Mouse (Mus musculus): ENCODE measurements around the gene Tmem266.

The Tmem266 gene

DNA sequence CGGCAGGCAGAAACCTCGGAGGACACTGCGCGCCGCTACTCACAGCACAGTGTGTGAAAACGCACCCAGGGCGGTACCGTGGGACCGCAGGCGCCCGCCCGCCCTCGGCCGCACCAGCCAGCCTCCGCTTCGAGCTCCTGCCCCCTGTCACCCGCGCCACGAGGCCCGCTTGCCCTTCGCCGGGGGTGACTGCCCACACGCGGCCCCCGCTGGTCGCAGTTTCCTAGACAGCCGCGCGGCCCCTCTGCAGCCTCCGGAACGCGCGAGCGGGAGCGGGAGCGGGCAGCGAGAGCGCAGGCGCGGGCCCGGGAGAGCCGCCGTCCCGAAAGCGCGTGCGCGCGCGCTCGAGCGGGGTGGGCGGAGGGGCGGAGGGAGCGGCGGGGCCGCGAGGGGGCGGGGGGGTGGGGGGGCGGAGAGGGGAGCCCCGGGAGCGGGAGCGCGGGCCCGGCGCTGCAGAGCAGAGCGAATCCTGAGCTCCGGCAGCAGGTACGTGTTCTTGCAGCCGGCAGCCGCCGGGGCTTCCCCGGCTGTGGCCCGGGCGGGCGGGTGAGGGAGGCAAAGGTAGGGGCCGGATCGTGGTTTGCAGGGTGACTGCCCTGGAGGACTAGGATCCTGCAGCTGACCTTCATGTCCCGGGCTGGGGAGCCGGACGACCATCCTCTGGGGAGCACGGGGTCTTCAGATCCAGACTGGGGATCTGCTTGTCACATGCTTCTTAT is at the start of gene Tmem266, which contains the start of gene Nrg4:
Gene Tmem266, plus strand, starts transcription at position 399 of the 719 bp plus-strand sequence.
Gene Nrg4, minus strand, starts transcription at position 330 of the 719 bp plus-strand sequence.
- DNase-seq (ENCODE audit: low spot score) = peak; percentile 80

DNA sequence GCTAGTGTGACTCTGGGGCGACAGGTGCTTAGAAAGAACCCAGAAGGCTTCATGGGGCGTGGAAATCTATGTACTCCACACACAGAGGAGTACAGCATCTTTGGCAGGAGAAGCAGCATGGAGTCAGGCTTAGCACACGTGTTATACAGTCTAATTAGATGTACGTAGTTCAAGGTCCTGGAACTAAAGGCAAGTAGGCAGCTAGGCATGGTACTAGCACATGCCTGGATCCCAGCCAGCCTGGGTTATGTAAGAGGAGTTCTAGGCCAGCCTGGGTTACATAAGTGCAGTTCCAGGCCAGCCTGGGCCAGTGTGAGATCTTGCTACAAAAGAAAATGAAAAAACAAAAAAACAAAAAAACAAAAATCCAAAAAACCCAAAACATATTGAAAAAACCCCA is 49.2 kb upstream of the Tmem266 start:
- DNase-seq (ENCODE audit: low spot score) = no peak

DNA sequence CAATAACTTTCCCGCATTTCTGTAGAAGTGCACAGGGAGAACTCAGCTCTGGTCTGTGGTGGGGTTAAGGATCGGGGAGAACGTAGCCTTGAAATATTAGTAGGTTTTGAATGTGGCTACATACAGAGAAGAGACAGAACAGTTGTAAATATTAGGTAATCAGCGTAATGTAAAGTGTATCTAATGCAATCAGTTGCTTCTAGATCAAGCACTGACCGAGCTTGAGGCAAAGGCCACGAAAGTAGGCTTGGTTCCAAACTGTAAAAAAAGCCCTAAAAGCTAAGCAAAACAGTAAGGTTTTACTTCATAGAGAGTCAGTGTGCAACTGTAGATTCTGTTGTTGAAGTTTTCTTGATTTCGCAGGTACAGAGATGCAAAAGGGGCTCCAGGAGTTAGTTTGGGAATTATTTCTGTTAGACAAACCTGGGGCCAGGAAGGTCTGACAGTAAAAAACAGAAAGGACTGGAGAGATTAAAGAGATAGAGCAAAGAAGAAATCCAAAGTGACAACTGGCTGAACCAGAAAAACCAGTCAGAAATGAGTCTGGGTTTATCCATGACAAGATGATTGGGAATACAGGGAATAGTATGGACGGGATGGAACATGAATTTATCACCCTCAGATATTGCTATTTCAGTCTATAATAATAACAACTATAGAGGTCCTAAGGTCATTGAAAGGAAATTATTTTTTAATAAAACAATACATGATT is 47.4 kb upstream of the Tmem266 start:
- no peak for DNase-seq (ENCODE audit: low spot score)

DNA sequence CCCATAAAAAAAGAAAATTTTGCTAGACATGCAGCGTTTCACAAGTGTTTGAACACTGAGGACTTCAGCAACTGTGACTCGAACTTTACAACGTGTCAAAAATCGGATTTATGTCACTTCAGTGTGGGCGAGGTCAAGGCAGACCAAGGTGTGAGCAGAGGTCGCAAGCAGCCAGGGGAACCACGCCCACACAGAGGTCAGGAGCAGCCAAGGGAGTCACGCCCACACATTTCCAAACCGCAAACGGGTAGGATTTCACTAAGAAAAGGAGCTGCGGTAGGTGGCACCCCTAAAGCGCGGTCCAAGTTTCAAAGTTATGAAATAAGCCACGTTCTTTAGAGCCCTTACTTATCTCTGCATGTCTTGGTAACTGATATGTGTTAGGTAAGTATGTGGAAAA is 43.2 kb upstream of the Tmem266 start:
- peak; percentile 71 for DNase-seq (ENCODE audit: low spot score)

DNA sequence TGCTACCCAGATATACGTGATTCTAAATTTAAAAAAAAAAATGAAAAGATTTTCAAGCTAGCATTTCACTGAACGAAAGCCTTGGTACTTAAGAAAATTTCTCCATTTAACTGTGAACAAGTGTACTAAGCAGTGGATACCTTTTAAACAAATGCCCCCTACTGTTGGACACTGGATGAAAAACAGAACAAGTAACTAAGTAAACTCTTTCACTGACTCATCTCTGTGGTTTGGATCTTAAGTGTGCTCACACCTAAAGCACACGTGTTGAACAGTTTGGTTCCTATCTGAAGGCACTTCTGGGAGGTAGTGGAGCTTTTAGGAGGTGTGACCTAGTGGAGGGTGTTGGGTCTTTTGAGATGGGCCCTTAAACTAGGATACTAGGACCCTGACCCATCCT is 41.5 kb upstream of the Tmem266 start:
- no peak for DNase-seq (ENCODE audit: low spot score)

DNA sequence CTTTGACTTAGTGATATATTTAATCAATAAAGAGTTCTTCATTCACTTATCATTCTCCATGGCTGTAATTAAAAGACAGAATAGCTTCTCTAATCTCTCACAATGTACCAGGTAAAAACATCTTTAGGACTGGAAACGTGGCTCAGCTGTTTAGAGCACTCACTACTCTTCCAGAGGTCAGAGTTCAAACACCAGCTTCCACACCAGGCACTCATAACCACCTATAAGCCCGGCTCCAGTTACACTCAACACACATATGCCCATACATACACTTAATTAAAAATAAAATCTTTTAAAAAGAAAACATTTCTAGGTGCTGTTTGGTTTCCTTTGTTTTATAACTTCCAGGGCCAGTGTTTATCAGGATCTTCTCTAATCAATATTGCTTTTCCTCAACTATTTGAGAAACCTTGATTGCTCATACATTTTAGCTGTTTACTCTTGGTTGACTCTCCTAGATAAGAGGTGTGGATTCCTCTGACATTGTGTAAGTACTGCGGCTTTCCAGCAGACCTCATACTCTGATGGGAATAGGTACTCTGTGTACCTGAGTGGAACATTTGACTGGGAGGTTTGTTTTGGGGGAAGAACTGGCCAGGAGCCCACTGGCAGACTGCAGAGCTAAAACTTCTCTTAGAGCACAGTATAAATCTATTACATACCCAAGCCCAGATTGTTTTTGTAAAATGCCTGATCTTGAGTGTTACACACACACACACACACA is 37.1 kb upstream of the Tmem266 start:
- DNase-seq (ENCODE audit: low spot score) = no peak

DNA sequence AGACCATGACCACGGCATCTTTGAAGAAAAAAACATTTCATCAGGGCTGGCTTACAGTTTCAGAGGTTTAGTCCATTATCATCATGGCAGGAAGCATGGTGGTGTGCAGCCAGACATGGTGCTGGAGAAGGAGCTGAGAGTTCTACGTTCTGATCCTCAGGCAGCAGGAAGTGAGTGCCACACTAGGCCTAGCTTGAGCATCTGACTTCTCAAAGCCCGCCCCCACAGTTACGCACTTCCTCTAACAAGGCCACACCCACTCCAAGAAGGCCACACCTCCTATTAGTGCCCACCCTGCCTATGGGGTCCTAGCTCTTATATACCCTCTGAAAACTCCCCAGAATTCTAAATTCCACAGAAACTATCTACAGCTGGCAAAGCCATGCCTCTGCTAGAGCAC is 34.7 kb upstream of the Tmem266 start:
- DNase-seq (ENCODE audit: low spot score) = no peak

DNA sequence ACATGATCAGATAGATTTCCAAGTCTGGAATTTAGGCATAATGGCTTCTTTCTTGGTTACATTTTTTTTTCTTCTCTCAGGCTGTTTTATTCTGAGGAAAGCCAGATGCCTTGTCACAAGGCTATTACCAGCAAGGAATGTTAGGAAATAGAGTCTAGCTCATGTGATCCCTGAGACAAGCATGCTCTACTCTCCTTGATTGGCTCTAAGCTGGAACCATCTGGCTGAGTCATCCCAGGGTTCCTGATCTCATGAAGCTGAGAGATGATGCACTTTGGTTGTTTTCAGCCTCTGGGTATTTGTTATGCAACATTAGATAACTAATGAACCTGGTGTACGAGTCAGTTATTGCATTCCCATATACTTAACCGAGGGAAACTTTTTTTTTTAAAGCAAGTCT is 30.5 kb upstream of the Tmem266 start:
- DNase-seq (ENCODE audit: low spot score) = no peak

DNA sequence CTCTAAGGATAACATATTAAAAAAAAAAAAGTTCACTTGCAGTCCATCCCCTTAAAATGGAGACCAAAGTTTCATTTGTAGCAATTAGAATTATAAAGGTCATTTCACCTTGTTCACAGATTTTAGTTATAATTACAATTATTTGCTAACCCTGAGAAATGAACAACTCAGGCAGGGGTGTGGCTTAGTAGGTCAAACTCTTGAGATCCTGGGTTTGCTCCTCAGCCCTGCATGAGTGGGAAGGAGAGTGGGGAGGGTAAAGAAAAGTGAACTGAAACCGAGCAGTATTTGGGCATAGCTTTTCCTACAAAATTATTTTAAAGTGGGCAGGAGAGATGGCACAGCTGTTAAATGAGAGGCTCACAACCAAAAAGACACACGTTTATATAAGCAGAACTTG is 19.6 kb upstream of the Tmem266 start:
- DNase-seq (ENCODE audit: low spot score) = no peak

DNA sequence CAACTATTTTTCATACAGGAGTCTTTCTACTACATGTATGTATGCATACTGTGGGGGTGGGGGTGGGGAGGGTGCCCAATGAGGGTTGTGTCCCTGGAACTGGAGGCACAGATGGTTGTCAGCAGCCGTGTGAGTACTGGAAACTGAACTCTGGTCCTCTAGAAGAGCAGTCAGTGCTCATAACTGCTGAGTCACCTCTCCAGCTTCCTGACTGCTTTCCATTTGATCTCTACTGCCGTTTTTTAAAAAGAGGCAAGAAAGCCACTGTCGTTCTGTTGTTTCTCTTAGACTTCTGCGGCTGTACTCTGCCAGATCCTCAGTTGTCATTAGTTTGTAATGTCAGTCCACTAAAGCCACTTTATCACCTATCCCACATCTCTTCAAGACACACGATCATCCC is 19.2 kb upstream of the Tmem266 start:
- DNase-seq (ENCODE audit: low spot score) = no peak

DNA sequence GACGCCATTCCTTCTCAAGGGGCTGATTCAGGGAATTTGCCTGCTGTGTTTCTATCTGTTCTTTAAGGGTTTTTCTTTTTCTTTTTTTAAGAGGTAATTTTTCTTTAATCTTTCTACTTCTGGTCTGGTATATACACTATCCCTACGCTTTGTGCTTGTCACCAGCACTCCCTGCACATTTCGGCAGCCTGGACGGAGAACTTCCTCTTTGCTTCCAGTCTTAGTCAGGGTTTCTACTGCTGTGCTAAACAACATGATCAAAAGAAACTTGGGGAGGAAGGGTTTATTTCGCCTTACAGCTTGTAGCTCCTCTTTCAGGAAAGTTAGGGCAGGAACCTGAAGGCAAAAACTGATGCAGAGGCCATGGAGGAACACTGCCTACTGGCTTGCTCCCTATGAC is 18.3 kb upstream of the Tmem266 start:
- DNase-seq (ENCODE audit: low spot score) = no peak

DNA sequence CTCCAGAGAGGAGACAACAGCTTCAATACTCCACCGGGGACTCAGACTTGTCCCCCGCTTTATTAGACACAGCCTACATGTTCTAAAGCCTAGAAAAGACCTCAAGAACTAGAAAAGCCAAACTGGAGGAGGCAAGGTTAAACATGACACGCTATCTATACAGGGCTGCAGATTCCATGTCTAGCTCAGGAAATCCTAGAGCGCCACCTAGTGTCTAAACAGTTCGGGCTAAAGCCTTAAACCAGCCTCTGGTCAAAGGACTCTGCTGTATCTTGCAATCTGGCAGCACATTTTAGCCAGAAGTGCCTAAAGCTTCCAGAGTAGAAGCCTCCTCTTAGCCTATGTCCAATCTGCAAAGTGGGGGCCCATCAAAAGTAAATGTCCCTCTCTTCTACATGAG is 15.2 kb upstream of the Tmem266 start:
- peak; percentile 89 for DNase-seq (ENCODE audit: low spot score)

DNA sequence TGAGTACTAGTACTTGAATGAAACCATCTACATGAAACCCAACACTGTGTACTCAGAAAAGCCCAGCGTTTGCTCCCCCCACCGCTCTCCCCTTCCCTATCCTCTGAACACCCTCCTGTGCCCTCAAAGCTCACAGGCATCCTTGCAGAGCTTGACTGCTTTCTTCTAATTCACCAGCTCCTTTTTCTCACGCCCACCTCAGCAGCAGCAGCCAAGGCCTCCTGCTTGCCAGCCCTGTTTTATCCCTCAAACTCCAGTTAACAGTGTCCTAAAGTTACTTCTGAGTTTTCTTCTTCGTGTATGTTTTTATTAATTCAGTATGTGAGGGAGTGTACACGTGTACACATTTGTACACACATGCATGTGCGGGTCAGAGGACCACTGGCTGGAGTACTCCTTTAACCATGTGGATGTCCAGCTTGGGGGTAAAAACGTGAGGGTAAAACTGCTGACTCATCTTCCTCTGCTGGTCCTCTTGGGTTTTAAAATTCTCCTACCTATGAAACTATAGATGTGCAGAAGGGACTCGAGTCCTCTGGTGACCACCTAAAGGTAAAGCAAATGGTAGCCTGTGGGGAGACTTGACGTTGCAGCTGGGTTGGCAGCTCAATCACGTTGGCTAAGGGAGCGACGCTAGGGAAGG is 13.0 kb upstream of the Tmem266 start:
- no peak for DNase-seq (ENCODE audit: low spot score)

DNA sequence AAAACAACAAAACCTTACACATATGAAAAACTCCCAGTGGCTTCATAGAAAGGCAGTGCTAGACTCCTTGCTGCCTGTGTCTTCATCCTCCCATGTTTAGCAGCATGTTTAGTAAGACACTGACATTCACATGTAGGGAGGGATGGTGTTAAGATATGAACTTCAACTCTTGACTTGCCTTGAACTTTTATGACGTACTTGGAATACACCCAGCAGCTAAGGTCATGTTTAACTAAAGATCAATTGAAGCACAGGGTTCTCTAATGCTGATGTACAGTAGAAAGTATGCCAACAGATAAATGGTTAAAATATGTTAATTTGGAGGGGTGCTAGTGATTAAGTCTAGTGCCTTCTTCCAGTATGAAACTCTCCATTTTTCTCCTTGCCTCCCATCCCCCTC is 4.1 kb upstream of the Tmem266 start:
- DNase-seq (ENCODE audit: low spot score) = no peak

DNA sequence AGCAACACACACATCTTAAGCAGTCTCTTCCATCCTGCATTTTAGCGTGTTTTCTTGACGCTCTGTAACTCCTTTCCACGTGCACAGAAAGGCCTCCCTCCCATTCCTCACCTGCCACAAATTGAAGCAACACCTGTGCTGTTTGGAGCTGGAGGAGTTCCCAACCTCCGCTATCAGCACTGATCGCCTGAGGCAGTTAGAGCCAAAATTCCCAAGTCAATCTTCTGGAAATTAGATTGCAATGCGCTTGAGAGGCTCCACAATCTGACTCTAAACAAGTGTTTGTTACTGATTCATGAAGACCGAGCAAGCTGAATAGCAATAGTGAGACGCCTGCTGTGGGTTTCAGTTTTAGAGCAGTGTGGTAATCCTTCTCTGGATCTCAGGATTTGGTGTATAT is 2.6 kb upstream of the Tmem266 start:
- DNase-seq (ENCODE audit: low spot score) = no peak

DNA sequence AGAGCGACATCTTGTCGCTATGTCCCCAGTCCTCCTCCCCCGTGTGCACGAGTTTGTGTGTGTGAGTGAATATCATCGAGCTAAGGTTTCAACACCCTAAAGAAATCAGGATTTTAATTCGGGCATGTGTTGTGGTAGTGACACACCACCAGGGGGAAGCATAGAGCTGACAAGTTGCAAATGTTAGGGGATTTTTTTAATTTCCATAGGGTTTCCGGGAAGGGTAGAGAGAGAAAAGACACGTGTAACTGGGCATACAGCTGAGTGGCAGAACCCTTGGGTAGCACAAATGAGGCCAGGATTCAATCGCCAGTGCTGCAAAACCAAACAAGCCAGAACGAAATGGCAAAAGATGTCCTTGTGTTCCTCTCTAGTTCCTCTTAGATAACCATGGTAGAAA is 2.2 kb upstream of the Tmem266 start:
- no peak for DNase-seq (ENCODE audit: low spot score)

DNA sequence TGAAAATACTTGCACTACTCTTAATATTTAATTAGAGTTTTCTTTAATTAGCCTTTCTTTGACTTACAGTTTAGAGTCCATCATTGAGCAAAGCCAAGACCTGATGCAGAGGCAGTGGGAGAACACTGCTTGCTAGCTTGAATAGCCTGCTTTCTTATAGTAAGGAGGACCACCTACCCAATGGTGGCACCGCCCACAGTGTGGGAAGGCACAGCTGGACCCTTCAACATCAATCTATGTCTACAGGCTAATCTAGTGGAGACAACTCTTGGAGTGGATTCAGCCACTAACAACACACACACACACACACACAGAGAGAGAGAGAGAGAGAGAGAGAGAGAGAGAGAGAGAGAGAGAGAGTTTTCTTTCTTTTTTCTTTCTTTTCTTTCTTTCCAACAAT is 1.7 kb upstream of the Tmem266 start:
- DNase-seq (ENCODE audit: low spot score) = peak; percentile 67

DNA sequence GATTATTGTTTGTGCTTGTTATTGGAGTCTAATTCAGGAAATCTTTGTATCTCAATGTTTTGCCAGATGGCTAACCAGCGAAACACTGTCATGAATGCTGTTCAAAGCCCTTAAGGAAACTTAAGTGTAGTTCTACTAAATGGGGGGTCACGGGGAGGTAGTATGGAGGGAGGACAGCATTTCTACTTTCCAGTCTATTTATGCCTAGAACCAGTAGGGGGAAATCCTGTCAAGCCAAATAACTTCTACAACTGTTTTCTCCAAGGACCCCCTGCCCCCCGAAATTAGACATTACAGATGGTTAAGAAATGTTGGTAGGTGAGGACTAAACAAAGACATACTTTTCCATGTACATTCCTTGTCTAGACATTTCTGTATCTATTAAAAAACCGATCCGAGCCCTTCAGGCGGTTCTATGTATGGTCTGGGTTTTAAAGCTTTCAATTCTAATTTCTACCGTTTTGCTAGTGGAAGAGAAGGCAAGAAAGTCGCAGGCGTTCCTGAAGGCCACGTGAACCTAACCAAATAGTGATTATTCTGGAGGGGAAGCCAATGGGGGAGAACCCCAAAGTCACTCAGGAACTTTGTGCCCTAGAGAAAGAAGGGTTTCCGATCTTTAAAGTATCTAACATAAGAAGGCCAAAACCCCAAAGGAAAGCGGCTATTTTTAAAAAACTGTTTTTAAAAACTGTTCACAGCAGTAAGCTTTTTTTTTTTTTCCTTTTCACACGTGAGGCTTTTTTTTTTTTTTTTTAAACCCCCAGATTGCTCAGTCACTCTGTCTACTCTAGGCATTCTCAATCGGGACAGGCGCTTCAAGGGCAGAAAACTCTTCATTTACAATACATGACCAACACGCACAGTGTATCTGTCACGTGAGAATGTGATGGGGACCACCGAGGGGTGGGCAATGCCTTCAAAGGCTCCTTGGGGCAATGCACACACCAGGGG is 874 bp upstream of the Tmem266 start:
- no peak for DNase-seq (ENCODE audit: low spot score)

DNA sequence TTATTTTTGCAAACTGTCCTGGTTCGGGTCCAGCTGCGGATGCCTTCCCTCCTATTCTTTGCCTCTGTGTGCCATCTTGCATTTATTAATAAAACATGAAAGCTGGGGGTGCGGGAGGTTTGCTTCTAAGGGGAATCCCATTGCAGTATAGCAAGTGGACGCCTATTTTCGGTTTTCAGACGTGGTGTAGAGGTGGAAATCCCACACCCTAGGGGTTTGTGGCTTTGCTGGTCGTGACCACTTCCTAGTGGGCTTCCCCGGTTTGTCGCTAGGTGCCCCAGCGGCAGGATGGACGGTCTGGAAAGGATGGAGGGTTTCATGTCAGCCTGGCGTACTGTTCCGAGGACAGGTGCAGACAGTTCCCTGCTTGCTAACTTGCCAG is 512 bp downstream of the Tmem266 start:
- peak; percentile 49 for DNase-seq (ENCODE audit: low spot score)

DNA sequence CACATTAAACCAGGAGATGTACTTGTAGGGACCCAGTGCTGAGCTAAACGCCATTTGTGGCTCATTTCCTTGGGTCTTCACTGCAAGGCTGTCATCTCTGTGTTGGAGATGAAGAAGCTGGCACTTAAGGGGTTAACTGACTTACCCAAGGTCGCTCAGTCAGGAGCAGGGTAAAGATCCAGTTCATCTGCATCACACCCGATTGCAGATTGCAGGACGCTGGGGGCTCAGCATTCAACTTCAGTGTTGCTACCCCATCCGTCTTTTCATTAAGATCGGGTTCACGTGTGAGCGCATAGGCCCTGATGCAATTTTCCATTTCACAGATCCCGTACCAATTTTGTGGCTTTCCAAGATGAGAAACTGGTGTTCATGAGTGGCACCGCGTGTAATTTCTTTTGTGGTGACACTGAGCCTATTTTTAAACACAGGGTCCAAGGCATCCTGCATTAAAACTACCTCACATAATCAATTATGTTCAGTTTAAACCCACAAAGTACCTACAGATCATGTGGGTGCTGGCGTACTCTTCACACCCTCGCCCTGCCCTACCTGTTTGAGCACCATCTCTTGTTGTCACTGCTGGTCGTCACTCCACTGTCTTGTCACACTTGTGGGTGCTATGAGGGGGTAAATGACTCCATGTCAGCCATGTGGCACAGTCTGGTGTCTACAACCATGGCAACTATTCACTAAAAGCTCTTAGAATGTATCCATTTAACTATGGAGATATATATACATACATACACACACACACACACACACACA is 1.6 kb downstream of the Tmem266 start:
- DNase-seq (ENCODE audit: low spot score) = no peak

DNA sequence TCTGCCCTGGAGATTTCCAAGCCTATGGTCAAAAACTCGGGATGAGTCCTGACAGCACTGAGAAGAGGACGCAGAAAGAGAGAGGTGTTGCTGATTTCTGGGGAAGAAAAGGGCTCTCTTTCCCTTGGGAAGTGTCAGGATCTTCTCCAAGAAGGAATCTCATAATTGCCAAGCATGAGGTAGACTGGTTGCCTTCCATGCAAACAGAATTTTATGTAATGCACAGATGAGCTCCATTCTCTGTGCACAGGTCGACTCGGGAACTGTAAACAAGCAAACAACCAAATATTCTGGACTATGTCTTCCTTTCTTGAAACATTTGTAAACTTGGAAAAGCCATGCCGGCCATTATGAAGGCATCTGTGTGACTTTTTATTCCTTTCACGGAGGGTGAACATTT is 2.7 kb downstream of the Tmem266 start:
- DNase-seq (ENCODE audit: low spot score) = no peak
